Mouse (Mus musculus) ES-E14 (cell line): ENCODE measurements around the gene Etnk2.

ENCODE experiments used
- CHD2 ChIP-seq: IDR thresholded peaks from 2 replicates; pipeline ENCODE4 v1.6.1; 2014; ENCODE audit warnings: mild to moderate bottlenecking, low read depth, low read length, inconsistent platforms
- HCFC1 ChIP-seq: IDR thresholded peaks from 2 replicates; pipeline ENCODE4 v1.6.1; 2012; ENCODE audit warnings: low read length, inconsistent platforms, borderline replicate concordance; ENCODE audit not compliant: insufficient read depth
- ZC3H11A ChIP-seq: IDR thresholded peaks from 2 replicates; pipeline ENCODE4 v1.6.1; 2012; ENCODE audit warnings: low read depth, mild to moderate bottlenecking, inconsistent platforms, low read length, borderline replicate concordance
- ZNF384 ChIP-seq: IDR thresholded peaks from 2 replicates; pipeline ENCODE4 v1.6.1; 2012; ENCODE audit warnings: low read depth, low read length, inconsistent platforms

GRCm38 (mm10) chr1:133363276-133364021, at the start of gene Etnk2:
- TF ChIP-seq ZNF384, result no peak
- no peak for TF ChIP-seq ZC3H11A
- TF ChIP-seq HCFC1, result no peak
- TF ChIP-seq CHD2, result no peak
